Mouse (Mus musculus) CH12.LX (cell line): ENCODE results near the gene Tomm20l.

Experiments used
- CHD2 ChIP-seq: IDR thresholded peaks from 2 replicates; pipeline ENCODE4 v1.6.1; 2011; ENCODE audit warnings: low read length, improper control_type of control experiment
- EP300 ChIP-seq: IDR thresholded peaks from 2 replicates; pipeline ENCODE4 v1.6.1; 2011; ENCODE audit warnings: low read length, improper control_type of control experiment
- MAZ ChIP-seq: IDR thresholded peaks from 2 replicates; pipeline ENCODE4 v1.6.1; 2012; ENCODE audit warnings: low read depth, mild to moderate bottlenecking, inconsistent platforms, low read length, improper control_type of control experiment, moderate library complexity
- POLR2AphosphoS2 ChIP-seq: IDR thresholded peaks from 2 replicates; pipeline ENCODE4 v1.6.1; 2011; ENCODE audit warnings: low read depth, low read length, improper control_type of control experiment

DNA sequence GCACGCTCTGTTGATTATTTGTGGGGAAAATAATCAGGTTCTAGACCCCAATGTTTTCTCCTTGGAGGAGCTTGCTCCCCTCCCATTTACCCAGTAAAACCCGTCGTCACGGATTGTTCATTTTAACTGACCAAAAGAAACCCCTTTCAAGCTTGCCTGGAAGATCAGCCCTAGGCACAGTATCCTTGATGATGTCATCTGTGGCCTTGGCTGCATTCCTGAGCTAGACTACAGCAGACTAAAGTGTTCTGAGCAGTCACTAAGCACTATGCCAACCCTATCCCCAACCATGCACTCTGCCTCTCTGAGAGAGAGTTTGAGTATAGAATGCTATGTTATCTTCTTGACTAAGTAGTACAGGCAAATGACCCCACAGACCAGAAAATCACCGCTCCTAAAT lies 5.2 kb downstream of the Tomm20l start:
- TF ChIP-seq CHD2 (no peak), MAZ (no peak), EP300 (no peak), POLR2AphosphoS2 (no peak)
